Comparison of ENCODE assay signal across 8 mouse cellular contexts in the genomic region with DNA sequence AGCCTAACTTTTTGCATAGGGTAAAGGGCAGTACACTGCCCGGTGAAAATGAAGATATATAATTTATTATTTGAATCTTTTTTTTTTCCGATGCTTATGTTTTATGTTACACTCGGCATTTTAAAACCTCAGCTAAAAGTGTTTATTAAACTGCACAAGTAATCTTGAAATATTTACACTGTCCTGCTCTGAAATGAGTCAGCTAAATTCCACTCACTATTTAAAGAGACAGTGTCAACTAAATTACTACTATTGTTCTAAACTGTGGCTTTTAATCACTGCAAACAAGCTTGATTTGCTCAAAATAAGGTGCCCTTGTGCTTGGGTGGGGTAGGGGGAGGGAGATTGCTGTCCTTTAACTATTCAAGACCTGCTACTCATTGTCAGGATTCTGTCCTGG. TPM values are rescaled to one million over a fixed set of nuclear protein-coding genes. Genes with fewer than 3 reads are reported as not detected.
DNase-seq lines count a peak whose midpoint lies in the region; ATAC-seq lines count a peak whose summit lies in the region.

No protein-coding gene starts in this region.

- peak; percentile 13 for DNase-seq in embryo, embryonic 10.5 days (ENCODE audit: low spot score)
- no peak for DNase-seq in embryo, embryonic 11 days
- peak; percentile 45 for DNase-seq in 3T3-L1 (ENCODE audit: low read depth, low spot score)
- DNase-seq in forebrain, embryonic 10.5 days (ENCODE audit: extremely low spot score, low spot score): no peak
- DNase-seq in layer of hippocampus, postnatal 36 days: no peak
- DNase-seq in adrenal gland, postnatal 10 days: no peak
- no peak for DNase-seq in ovary, postnatal 10 days (ENCODE audit: low spot score)

- 58% methylated on average over 3 of the region's 3 CpGs for WGBS in forebrain, embryonic 10.5 days
- 26% methylated on average over 3 of the region's 3 CpGs for WGBS in limb, embryonic 15.5 days

- no peaks in the 10 kb centered on the region for H3K27me3 ChIP-seq in forebrain, embryonic 10.5 days (ENCODE audit: poor library complexity, severe bottlenecking)
- H3K27me3 ChIP-seq in limb, embryonic 15.5 days: no peaks in the 10 kb centered on the region

- H3K9ac ChIP-seq in limb, embryonic 15.5 days: no peak overlapping the region

- ATAC-seq in limb, embryonic 15.5 days (ENCODE audit: insufficient number of reproducible peaks, low FRiP score, low TSS enrichment, low read depth): no peak

- peak overlapping the region; percentile 62 for H3K4me2 ChIP-seq in limb, embryonic 15.5 days

- H3K4me1 ChIP-seq in forebrain, embryonic 10.5 days: peaks cover 26% of the 10 kb centered on the region
- H3K4me1 ChIP-seq in limb, embryonic 15.5 days: peaks cover 13% of the 10 kb centered on the region

- 0 out of 2 replicates have a peak overlapping the region, but pooled peaks have one; percentile 99 for H3K27ac ChIP-seq in forebrain, embryonic 10.5 days
- H3K27ac ChIP-seq in limb, embryonic 15.5 days: no peak overlapping the region

- H3K36me3 ChIP-seq in forebrain, embryonic 10.5 days (replicated peaks): peaks cover 35% of the 10 kb centered on the region
- peaks cover 13% of the 10 kb centered on the region for H3K36me3 ChIP-seq in limb, embryonic 15.5 days

- no peaks in the 10 kb centered on the region for H3K9me3 ChIP-seq in forebrain, embryonic 10.5 days
- H3K9me3 ChIP-seq in limb, embryonic 15.5 days: no peaks in the 10 kb centered on the region

- H3K4me3 ChIP-seq in forebrain, embryonic 10.5 days: peak overlapping the region; percentile 90
- H3K4me3 ChIP-seq in limb, embryonic 15.5 days: peak overlapping the region; percentile 95

RNA-seq across cellular contexts. Expression of gene Zfand5, which starts 2.6 kb away (rescaled TPM):
- 78.8 and 85.0 TPM in 2 replicates for polyA plus RNA-seq in forebrain, embryonic 10.5 days (2016; fragmentation: Nextera tagmentation; extraction: Ambion mirVana)
- 84.8 and 89.3 TPM in 2 replicates for polyA plus RNA-seq in limb, embryonic 15.5 days (2015; fragmentation: Nextera tagmentation; extraction: Ambion mirVana)
- total RNA-seq in layer of hippocampus, postnatal 36 days (2021): 100 to 1,000 TPM; 139 to 144 TPM
- 100 to 1,000 TPM; 146 to 210 TPM for total RNA-seq in adrenal gland, postnatal 10 days (2021)

Comparison
In these comparisons a context has a peak if more than half of its experiments do, and no peak if none do; other contexts are left out.
1. DNase-seq: peak in embryo, embryonic 10.5 days (single experiment) and 3T3-L1 (single experiment); none in embryo, embryonic 11 days (single experiment), forebrain, embryonic 10.5 days (single experiment), layer of hippocampus, postnatal 36 days (0 of 2), adrenal gland, postnatal 10 days (single experiment) and ovary, postnatal 10 days (single experiment).